Mouse (Mus musculus) mouse embryonic stem cell (cell line): ENCODE data around the gene Pfkfb1.

Experiments used
- in situ Hi-C, 2 experiments: fragments of 300-500 bp; cut with MboI; formaldehyde crosslinking; loops; 1 replicate in 1 of 2; 3 replicates in 1 of 2; pipeline ENCODE4 v1.14.3; 2019 to 2020; ENCODE audit warnings: low sequenced_read_pairs in 2 of 2, low pct_unique_long_range_greater_than_20kb in 1 of 2, mixed read lengths in 1 of 2; ENCODE audit not compliant: unreplicated experiment in 1 of 2

The Pfkfb1 gene

DNA sequence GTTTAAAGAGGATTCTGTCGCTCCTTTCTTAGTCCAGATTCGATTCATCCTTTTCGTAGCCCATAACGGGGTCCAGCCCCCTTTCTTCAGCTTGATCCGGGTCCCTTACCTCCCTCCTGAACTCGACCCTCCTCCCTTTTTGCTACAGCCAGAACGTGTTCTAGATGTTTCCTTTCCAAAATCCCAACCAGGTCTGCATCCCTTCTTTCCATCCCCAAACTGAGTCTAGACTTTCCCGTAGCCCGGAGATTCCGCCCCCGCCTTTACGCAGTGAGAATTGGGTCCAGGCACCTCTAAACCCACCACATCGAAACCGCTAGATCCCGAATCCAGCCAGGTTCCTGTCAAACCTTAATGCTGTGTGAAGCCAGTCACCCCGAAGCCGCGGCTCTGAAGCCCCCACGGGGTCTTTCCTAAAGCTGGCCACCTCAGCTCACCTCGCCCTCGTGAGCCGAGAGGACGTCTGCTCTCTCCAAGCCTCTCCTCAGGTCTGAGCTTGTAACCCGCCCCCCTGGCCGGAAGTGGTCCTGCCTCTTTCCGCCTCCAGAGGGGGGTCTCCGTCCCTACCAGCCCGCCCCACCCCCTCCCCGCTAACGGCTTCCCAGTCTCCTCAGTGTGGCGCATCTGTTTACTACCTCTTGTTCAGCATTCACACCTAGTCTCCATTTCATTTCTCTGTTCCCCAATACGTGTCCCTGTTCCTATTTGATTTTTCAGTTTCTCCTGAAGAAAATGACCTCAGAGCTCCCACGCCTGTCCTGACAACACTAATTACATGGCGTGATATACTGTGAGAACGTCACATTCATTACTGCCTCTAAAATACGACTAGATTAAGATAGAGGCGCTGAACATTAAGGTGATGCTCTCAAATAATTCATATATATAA lies 69.1 kb downstream of the Pfkfb1 start, which contains the start of gene Tro:
TSS of gene Tro (minus strand) at position 676 of the 889 bp plus-strand sequence.
- in situ Hi-C loops: loop anchor here in 1 of 2 experiments (25.0 kb wide), 1 partner anchor 145 kb away; no protein-coding TSS in a partner anchor

DNA sequence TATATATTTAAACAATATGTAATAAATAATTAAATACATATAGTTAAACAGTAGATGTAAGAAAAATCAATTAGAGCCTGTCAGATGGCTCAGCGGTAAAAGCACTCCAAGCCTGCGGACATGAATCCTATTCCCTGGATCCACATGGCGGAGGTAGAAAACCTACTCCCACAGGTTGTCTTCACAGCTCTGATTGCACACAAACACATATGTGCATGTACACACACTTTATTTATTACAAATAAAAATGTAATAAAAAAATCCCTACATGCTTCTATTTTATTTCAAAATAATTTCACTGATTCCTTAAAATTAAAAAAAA lies 69.7 kb downstream of the Pfkfb1 start:
- in situ Hi-C loops: loop anchor here in 1 of 2 experiments (25.0 kb wide), 1 partner anchor 145 kb away; no protein-coding TSS in a partner anchor

DNA sequence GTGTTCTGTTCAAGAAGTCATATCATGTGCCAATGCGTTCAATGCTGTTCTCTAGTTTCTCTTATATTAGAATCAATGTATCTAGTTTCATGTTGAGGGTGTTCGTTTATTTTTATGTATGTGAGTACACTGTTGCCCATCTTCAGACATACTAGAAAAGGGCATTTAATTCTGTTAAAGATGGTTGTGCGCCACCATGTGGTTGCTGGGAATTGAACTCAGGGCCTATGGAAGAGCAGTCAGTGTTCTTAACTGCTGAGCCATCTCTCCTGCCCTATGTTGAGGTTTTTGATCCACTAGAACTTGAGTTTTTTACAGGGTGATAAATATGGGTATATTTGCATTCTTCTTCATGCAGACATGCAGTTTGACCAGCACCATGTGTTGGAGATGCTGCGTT lies 74.8 kb downstream of the Pfkfb1 start:
- in situ Hi-C loops: loop anchor here in 1 of 2 experiments (25.0 kb wide), 1 partner anchor 151 kb away; no protein-coding TSS in a partner anchor

DNA sequence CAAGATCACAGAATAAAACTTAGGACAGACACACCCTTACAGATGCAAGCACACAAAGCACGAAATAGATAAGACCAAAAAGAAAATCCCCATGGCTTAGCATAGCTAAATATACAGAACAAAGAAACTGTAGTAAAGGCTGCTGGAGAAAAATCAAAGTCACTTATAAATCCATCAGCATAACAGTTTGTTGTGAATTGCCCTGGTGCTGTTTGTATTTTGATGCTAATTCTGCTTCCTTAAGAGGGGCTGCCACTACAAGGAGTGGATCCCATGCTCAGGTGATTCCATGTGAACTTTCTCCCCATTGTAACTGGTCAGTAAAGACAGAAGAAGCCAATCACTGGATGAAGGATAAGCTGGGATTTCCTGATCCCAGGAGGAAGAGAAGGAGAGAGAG lies 89.5 kb downstream of the Pfkfb1 start:
- in situ Hi-C loops: loop anchor here in 1 of 2 experiments (25.0 kb wide), 1 partner anchor 235 kb away; no protein-coding TSS in a partner anchor
